Mouse (Mus musculus) megakaryocyte progenitor cell, adult 5-6 weeks (primary cell): Measurements from ENCODE around the gene Prps1. TPM values are rescaled to one million over a fixed set of nuclear protein-coding genes. Genes with fewer than 3 reads are reported as not detected.
"Not testable (repeated sequence)": the region's sequence is repeated elsewhere in the genome, so short reads cannot be mapped to it uniquely, and the experiment has no call there.

Experiments used
- ATAC-seq: replicated peaks from 2 replicates; pipeline ENCODE4 v1.8.0; 2016; ENCODE audit warnings: mild to moderate bottlenecking, moderate TSS enrichment, inconsistent platforms; ENCODE audit not compliant: poor library complexity
- total RNA-seq, 2 experiments: library from RNA; stranded (forward) in 1 of 2; stranded (reverse) in 1 of 2; fragments of 157-497, 149-512 nt in 1 of 2; fragments of 200-1000 nt in 1 of 2; gene quantifications; 2 replicates each; pipeline versions ENCODE4 v1.2.3 to v1.2.4; 2015 to 2017

Prps1 gene
- total RNA-seq, 2 experiments from 2014 or later = 93.0 to 95.7 TPM

DNA sequence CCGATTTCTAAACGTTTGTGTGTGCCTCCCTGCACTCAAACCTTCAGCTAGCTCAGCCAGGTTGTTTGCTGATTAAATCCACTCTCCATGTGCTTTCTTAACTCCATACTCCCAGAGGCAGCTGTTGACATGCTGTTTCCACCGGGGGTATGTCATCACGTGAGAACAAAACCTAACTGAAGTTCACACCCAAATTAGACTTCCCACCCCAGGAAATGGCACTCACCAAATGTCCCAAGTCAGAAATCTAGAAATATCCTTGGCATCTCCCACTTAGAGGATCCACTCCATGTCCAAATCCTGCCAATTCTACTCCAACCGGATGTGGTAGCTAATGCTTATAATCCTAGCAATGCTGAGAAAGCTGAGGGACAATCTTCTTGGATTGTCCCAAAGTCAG is 43.9 kb downstream of the Prps1 start:
- no peak for ATAC-seq

DNA sequence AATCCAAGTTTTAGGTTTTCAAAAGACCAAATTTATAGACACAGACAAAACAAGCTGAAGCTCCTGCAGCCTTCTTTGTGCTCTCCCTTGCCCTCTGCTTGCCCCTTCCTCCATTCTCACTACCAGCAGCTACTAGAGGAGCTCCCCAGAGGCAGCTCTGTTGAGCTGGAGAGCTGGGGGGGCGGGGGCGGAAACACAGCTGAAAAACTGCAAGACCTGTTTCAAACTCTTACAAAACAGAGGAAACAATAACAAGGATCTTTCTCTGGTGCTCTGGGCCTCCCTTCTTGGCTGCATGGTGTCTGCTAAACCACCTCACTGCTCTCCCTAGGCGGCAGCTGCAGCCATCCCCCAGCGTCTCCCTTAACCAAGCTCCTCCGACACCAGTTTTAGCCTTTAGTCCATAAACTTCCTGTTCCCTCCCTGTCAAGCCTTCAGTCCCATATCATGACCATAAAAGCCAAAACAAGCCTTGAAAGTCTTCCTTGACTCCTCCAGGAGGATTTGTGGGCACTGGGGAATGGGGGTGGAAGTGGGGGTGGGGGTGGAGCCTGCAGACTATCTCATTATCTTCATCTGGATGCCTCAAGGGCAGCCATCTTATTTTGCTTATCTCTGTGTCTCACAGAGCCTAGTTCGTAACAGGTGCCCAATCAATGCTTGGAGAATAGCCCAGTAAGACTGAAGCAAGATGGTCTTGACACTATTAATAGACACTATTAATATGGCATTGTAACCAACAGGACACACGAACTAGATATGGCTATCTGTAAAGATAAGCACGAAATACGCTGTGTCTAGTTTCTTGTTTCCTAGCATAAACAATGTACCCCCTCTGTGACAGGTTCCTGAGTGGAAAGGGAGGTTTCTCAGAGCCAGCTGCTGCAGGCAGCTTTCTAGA is 45.2 kb downstream of the Prps1 start:
- ATAC-seq = peak; percentile 17; the same call in 1 of the 2 replicates

DNA sequence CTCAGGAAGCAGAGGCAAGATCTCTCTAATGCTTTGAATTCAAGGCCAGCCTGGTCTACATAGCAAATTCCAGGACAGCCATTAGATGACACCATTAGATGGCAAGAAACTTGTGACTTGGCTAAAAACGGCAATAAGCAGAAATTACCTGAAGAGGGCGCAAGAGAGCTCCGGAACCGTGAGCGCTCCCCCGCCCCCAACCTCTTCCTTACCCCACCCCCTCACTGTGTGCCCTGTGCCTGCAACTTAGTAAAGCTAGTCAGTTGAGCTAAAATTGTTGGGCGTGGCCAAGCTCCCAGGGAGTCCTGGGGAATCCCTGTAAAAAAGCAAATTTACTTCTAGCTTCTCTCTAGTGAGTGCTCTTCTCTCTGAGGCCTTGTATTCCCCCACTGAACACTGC is 47.5 kb downstream of the Prps1 start:
- peak; percentile 58 for ATAC-seq

DNA sequence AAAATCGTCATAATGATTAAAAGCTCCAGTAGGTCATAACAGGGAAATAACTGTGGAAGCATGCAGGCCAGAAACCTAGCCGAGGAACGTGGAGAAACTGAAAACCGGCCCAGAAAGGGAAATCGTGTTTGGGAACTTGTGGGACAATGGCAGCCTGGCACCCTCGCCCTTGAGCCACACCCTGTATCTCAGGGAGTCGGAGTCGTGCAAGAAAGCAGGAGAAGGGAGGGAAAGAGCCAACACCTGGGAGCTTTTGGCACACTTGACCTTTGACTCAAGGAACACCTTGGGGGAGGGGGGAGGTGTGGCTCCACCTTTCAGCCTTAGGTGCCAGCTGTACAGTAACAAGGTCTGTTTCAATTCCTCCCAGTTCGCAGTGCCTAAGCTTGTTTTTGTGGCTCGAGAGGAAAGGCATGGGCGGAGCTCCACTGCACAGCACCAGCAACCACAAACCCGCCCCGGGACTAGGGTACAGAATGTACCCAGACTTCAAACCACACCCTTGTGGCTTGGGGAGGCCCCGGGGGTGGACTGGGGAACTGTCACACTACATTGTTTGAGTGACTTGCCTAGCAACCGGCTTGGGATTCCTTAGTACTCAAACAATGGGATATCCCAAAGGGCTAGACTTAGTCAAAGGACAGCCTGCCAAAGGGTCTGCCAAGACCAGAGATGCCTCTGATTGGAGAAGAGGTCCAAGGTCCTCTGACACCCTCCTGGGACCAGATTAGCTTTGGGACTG is 49.3 kb downstream of the Prps1 start:
- peak; percentile 72 for ATAC-seq

DNA sequence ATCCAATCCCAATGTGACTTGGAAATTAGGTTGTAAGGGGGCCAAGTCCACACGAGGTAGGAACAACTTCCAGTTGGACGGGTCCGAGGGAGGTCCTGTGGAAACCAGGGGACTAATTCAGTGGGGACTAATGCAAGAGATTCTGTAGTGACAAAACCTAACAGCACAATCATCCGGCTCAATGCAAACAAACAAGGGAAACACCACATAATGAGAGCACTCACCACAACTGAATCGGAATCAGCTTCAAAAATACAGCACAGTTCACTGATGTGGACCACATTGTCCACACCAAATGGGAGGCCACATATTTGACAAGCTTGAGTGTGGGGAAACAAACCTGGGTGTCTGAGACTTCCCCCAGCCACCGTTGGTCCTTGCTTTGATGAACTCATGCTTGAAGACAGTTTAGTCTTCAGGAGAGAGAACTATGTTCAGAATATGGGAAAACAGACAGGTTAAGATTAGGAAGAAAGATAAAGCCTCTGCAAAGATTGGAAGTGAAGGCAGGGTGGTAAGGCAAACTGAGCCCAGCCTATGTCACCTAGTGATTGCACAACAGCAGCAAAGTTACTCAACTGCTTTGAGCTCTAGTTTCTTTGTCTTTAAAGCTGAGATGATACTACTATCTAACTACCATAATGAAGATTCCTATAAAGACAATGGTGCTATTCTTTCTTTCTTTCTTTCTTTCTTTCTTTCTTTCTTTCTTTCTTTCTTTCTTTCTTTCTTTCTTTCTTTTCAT is 50.2 kb downstream of the Prps1 start:
- ATAC-seq = no peak

DNA sequence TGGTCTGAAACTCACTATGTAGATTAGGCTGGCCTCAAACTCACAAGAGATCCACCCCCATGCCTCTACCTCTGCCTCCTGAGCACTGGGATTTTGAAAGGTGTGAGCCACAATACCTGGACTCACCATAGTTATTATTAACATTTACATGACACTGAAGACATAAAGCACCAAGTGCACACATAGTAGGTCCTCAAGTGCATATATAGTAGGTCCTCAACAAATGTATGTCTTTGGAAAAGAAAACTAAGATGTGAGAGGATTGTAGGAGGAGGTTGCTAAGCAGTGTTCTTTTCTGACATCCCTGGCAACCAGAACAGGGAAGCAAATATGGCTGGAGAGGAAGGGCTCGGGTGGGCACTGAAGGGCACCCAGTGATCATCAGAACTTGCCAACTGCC is 51.0 kb downstream of the Prps1 start:
- no peak for ATAC-seq

DNA sequence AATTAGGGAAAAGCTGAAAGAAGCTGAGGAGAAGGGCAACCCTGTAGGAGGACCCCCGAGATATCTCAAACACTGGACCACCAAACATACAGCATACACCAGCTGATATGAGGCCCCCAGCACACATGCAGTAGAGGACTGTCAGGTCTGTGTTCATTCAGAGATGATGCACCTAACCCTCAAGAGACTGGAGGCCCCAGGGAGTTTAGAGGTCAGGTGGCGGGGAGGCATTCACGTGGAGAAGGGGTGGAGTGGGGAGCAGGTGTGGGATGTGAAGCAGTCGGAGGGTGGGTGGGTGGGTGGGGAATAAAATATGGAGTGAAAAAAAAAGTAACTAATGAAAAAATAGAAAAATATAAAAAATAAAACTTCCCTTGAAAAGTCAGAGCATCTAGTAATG is 52.4 kb downstream of the Prps1 start:
- ATAC-seq = not testable (repeated sequence)

DNA sequence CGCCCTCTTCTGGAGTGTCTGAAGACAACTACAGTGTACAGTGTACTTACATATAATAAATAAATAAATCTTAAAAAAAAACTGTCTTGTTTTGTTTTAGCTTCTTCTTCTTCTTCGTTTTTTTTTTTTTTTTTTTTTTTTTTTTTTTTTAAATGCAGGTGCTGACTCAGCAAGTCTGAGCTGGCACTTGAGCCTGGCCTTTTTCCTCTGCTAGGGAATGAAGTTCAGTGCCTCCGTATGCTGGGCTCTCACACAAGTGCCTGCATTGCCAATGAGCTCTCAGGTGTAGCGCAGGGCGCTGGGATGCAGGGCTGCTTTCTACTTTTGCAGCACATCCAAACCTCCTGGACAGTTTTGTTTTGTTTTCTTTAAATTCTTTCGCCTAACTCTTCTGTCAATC is 53.4 kb downstream of the Prps1 start:
- no peak for ATAC-seq

DNA sequence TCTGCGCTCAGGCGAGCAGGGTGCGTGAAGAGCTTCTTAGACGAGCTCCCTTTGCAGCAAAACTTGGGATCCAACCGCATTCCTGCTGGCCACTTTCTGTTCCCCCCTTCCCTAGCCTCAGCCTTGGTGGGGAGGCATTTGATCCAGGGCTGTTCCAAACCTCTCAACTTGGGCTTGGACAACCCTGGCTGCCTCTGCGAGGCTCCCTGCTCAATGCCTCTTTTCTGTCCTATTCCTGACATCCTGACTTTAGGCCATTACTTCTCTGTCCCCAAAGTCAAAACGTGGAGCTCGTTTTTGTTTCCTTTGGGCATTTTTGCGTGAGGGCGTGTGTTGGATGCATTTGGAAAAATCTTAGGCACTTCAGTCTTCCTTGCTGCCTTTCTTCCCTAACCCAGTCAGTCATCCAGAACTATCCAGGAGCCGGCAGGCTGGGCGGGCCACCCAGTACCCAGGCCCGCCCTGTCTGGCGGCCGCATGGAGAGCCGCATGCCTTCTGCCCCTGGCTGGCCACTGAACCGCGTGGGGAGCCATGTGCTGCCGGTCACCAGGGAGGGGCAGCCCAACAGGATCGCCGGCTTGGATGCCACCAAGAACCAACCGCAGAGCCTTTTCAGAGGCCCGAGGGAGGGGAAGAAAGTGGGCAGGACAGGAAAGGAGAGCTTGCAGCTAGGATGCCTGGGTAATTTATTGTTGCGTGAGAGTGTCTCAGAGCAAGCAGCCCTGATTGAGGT is 54.5 kb downstream of the Prps1 start:
- peak; percentile 41 for ATAC-seq

DNA sequence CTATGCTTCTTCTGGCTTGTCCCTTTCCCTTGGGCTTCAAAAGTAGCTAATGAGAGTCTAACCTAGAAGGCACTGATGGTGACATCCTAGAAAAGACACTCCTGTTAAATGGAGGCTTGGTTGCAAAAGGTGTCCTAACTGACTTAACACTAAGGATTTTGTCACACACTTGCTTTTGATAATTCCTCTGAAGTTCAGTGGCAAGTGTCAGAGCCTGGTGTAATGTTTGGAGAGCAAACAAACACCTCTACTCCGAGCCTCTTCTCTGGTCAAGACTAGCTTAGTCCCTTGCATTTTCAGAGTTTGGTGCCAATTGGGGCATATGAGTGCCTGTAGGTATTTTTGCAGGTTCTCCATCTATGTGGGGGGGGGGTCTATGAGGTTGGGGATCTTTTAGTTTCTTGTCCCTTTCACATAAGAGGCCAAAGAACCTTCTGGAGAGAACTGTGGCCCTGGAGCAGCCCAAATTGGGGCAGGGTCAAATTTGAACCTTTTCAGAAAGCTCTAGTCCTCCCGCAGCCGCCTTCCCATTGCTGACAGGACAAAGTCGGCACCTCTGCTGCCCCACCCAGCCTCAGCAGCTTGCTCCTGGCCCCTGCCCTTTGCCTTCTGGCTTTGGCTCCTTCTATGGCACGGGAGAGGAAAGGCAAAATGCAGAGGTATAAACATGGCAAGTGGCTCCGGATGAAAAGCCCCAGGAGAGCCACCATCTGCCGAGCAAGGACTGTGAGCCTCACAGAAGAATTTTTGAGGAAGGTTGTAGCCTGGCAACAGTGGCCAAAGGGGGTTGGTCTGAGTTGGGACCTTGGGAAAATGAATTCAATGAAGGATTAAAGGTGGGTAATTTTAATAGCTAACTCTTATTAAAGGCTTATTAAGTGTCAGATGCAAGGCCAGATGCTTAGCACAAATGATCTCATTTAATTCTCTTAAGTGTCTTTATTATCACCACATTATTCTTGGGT is 55.6 kb downstream of the Prps1 start:
- no peak for ATAC-seq

DNA sequence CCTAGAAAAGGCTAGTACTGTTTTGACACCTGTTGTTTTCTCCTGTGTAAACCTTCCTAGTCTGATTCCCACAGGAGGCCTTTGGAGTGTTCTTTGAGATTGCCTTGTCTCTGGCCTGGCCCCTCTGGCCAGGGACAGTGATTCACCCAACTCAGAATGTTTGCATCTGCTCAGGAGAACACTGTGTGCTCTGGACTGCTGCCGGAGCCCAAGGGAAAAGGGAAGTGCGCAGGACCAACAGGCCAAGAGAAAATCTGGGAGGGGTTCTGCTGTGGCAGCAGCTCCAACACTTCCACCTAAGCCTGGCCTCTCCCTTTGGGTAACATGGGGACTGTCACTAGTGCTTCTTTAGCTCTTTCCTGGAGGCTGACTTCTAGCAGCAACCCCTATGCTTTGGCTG is 57.0 kb downstream of the Prps1 start:
- peak; percentile 43 for ATAC-seq

DNA sequence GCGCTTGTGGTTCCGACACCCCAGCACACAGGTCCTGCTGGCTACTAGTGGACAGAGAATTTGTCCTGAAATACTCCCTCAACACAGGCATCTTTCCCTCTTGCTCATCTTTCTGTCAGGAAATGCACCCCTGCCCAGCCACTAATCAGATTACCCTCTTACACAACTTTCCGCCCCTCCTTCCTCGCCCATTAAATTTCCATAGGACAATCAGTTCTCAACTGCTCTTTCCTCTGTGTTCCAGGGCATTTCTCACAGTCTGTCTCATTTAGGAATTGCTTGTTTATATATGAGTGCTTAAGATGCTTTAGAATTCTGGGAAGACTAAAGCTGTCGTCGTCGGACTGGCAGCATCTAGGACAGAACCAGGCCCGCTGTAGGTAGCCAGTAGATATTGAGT is 61.9 kb downstream of the Prps1 start:
- ATAC-seq = no peak

DNA sequence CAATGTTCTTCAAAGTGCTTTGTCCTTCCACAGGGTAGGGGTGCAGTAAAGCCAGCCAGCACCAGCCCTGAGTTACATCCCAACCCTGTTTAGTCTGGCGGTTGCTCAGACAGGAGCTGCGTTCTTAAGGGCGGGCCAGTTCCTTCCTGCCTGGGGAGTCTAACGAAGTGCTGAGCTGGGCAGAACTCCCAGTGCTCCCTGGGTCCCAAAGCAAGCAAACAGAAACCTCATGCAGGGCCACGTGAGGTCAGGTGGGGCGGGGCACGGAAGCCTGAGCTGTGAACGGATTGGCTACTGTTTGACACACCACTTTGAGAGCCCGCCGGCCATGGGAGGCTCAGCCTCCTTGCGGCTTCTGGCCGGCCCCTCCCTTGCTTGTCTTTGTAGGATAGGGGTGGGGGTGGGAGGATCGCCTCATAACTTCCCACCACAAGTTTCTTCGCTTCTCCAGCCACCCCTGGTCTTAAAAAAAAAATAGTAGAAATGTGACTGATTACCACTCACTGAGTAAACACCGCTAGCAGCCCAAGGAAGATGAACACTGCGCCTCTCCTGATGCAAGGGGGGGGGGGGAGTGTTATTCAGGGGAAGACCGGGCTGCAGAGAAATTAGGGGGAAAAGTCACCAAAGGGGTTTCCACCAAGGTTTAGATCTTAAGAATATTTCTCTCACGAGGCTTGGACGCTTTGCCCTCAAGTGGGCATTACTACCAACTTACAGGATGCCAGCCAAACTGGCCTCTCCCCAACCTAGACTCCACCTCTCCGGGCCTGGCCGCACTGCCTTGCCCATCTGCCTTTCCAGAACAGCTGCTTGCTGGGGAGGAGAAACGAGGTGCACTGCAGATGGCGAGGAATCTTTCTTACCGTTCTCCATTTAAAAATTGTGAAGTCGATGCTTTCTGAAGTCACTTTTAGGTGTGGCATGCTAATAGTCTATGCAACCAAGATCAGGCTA is 64.0 kb downstream of the Prps1 start:
- ATAC-seq = peak; percentile 93

DNA sequence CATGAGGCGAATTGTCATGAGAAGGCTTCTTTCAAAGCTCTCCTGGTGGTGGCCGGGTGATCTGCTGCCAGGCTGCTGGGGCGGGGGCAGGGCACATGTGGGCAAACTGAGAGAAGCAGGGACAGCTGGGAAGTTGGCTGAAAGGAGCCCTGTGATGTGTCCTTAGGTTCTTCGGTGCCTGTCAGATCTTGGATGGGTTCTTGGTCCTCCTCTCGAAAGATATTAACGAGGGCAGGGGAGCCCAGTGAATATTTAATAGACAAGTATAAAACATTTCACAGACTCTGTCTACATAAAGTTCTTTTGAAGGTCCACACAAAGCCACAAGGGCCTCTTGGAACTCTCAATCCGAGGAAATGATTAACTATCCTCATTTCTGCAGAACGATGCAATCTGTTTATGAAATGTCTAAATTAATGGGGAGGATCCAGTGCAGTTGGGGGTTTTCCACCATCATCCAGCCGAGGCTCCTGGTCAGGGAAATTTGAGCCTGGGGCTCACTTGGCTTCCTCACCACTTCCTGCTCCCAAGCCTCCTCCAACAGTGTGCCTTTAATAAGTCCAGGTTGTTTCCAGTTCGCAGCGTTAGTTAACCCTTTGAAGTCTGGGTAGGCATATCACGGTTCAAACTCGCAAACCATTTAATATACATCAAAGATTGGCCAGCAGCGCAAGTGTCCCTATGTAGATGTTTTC is 65.8 kb downstream of the Prps1 start:
- ATAC-seq = peak; percentile 31; the same call in 1 of the 2 replicates

DNA sequence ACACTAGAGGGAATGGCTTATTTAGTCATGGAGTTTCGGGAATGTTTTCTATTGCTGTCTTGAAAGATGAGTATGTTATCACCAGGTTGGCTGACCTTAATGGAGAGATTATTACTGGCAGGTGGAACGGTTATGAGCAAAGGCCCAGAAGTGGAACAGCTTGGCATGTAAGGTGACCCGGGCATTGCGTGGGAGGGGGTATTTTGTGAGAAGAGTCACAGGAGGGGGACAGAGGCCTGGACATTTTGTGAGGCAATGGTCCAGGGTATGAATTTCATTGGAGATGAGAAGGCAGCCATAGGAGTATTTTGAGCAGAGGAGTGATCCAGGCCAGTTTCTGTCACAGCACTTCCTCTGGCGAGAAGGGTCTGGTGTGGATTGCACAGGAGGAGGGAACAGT is 67.8 kb downstream of the Prps1 start:
- no peak for ATAC-seq
